Mouse (Mus musculus) heart, postnatal 0 days (tissue): Measurements from ENCODE around the gene Rab19.

Experiments used
- CTCF ChIP-seq: IDR thresholded peaks from 2 replicates; pipeline ENCODE4 v1.5.1; 2016; ENCODE audit warnings: antibody characterized with exemption, control low read depth, low read depth
- EP300 ChIP-seq: IDR thresholded peaks from 2 replicates; pipeline ENCODE4 v1.6.1; 2016; ENCODE audit warnings: antibody characterized with exemption, low read depth

- no peak for TF ChIP-seq CTCF
- TF ChIP-seq EP300 = no peak
Observed at GRCm38 (mm10) chr6:39379224-39379623, 1.8 kb upstream of the Rab19 start.
